Mouse (Mus musculus) small intestine, adult 10 weeks (tissue): Measurements from ENCODE around the gene Clca3a2. TPM values are rescaled to one million over a fixed set of nuclear protein-coding genes. Genes with fewer than 3 reads are reported as not detected.

Experiments
- polyA plus RNA-seq: library from polyadenylated mRNA; stranded (reverse); fragments of 350-450 nt; fragmentation: Illumina TruSeq; extraction: RNeasy Lipid Tissue Mini Kit (QIAGEN cat#74804); gene quantifications from one replicate; pipeline ENCODE4 v1.2.3, GENCODE M21; 2014; ENCODE audit warnings: low replicate concordance

Clca3a2 gene
- 6.0 TPM for polyA plus RNA-seq

GRCm38 (mm10) chr3:144819219-144819618, at the start of gene Clca3a2:
Gene Clca3a2, minus strand, starts transcription at chr3:144819494.

GRCm38 (mm10) chr3:144849014-144849556, 29.8 kb upstream of the Clca3a2 start, which contains the start of gene Clca3b:
Gene Clca3b, minus strand, starts transcription at chr3:144849357.

GRCm38 (mm10) chr3:144760592-144761309, 58.5 kb downstream of the Clca3a2 start, which contains the start of gene Clca3a1:
Gene Clca3a1, minus strand, starts transcription at chr3:144760977.

Other genes with a start within 250 kb of the Clca3a2 start
- 21.4 TPM for gene Hs2st1, start 249.3 kb downstream of the Clca3a2 start, polyA plus RNA-seq
- gene Selenof, start 249.2 kb downstream of the Clca3a2 start, polyA plus RNA-seq = 1,036 TPM
- 333 TPM for gene Sh3glb1, start 99.2 kb downstream of the Clca3a2 start, polyA plus RNA-seq
- 13.8 TPM for gene Clca3a1, start 58.5 kb downstream of the Clca3a2 start, polyA plus RNA-seq
- gene Clca3b, start 29.9 kb upstream of the Clca3a2 start, polyA plus RNA-seq = 71.9 TPM
- gene Clca4b, start 113.0 kb upstream of the Clca3a2 start, polyA plus RNA-seq = 2,507 TPM
- gene Clca4a, start 155.6 kb upstream of the Clca3a2 start, polyA plus RNA-seq = 679 TPM
- 431 TPM for gene Clca1, start 213.3 kb upstream of the Clca3a2 start, polyA plus RNA-seq